Mouse (Mus musculus) heart, adult 18-20 months (tissue): ENCODE results near the gene Foxo1. TPM values are rescaled to one million over a fixed set of nuclear protein-coding genes. Genes with fewer than 3 reads are reported as not detected.
A peak's percentile ranks its signal among the peaks of the same experiment; 100 is the strongest.

Experiments
- DNase-seq, 2 experiments: peaks; one replicate each; pipeline ENCODE4 v3.0.0; 2021 to 2022; ENCODE audit warnings: mixed read lengths in 1 of 2
- total RNA-seq, 2 experiments: library from RNA; stranded (reverse); gene quantifications; 2 replicates each; pipeline ENCODE4 v1.2.3; 2021

Foxo1 gene
- total RNA-seq, 2 experiments from 2014 or later: 11.1 to 14.0 TPM

- peak in 1 of 2 experiments; percentile 56 for DNase-seq
Measured at GRCm38 (mm10) chr3:52268487-52268736, 276 bp downstream of the Foxo1 start.

DNA sequence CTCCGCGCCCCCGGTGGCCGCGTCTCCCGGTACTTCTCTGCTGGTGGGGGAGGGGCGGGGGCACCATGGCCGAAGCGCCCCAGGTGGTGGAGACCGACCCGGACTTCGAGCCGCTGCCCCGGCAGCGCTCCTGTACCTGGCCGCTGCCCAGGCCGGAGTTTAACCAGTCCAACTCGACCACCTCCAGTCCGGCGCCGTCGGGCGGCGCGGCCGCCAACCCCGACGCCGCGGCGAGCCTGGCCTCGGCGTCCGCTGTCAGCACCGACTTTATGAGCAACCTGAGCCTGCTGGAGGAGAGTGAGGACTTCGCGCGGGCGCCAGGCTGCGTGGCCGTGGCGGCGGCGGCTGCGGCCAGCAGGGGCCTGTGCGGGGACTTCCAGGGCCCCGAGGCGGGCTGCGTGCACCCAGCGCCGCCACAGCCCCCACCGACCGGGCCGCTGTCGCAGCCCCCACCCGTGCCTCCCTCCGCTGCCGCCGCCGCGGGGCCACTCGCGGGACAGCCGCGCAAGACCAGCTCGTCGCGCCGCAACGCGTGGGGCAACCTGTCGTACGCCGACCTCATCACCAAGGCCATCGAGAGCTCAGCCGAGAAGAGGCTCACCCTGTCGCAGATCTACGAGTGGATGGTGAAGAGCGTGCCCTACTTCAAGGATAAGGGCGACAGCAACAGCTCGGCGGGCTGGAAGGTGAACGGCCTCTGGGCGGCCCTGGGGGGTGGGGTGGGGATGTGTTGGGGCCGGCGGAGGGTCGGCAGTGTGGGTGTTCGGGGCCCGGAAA, 789 bp downstream of the Foxo1 start:
- peak; percentile 44 to 75 for DNase-seq

DNA sequence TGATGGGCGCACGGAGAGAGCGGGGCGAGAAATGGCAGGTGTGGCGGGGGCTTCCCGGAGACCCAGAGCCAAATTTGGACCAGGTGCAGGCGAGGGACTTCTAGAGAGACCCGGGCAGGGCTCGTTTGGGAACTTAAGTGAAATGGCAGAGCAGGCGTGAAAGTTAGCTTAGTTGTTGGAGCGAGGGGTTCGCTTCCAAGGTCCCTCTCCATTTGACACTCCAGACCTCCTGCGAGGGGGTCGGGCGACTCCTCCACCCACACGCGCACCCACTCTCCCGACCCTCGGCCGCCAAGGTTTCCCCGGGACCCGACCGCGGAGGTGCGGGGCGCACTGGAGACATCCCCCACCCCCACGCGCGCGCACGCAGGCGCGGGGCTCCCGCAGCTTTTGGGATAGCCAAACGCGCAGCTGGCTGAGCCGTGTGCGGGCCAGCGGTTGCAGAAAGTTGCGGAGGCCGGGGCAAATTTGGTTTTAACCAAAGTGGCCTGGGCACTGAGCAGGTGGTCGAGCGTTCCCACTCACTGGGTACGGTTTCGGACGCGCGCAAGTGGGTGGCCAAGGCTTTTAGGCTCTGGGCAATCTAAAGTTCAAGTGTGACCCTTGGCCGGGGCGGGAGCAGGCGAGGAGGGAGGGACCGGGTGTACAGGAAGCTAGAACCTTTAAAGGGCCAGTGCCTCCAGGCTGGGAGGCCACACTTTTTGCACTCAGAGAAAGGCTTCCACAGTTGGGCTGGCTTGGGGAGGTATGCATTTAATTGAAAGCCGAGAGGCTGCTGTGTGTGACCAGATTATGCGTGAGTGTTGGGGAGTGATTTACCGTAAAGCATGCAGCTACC, 1.6 kb downstream of the Foxo1 start:
- DNase-seq: peak; percentile 90 to 91

DNA sequence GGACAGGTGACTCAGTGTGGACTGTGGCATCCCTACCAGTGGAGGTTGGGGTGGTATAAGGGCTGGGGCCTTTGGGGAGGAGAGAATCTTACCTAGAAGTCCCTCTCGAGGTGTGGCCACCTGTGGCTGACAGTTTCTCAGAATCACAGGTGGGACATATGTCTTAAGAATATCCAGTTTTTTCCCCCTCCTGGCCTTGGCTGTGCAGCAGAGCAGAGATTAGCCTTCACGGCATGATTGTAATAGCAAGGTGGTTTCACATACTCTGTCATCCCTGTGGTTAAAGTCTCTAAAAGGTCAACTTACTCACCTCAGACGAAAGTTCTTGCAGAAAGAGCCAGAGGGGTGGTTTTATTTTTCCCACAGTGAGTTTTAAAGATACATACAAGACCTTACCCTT, 2.4 kb downstream of the Foxo1 start:
- DNase-seq: no peak

DNA sequence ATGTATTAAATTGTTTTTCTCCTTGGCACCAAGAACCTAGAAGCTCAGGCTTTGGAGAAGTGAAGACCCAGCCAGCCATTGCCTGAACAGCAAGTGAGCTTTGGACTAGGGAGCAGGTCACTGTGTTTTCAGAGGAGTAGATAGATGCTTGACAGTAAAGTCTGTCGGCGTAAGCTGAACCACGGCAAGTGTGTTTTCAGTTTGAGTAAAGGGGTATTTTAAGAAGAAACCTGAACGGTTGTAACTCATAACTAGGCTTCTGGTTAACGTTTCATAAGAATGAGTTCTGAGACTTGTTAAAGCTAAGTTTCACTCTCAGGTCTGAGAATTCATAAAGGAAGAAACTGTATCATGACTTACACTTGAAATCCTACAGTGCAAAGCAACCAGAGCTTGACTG, 3.2 kb downstream of the Foxo1 start:
- DNase-seq: no peak

DNA sequence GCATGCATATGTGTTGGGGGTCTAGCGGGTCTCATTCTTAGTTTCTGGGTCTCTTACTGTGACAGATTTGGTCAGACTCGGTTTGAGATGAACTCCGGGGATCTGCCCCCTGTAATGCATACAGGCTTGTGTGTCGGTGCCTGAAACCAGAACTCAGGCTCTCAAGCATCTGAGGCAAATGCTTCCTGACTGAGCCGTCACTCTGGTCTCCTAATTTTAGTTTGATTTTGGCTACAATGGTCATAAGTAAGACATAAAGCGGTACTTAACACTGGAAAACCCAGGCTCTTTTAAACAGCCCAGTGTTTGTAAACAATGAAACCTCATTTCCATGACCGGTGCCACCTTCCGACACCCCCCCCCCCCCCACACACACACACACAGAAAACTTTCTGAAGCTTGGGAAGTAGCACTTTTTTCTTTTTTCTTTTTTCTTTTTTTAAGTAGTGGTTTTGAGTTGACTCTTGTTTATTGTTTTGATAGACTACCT, 4.3 kb downstream of the Foxo1 start:
- no peak for DNase-seq

DNA sequence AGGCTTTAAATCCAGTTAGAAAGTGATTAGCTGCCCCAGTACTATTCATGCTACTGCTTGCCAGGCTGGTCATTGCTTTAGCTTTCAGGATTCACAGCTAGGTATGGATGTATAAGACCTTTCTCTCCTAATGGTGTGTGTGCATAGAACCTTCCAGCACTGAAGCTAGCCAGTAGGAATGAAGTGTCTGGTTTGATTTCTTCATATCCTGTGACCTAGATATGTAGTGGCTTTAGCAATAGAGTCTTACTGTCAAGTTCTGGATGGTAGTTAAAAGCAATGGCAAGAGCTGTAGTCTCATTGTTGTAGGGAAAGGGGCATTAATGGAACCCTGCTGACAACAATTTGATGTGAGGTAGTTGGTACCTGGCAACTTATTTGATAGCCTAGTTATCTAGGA, 6.3 kb downstream of the Foxo1 start:
- DNase-seq: no peak

DNA sequence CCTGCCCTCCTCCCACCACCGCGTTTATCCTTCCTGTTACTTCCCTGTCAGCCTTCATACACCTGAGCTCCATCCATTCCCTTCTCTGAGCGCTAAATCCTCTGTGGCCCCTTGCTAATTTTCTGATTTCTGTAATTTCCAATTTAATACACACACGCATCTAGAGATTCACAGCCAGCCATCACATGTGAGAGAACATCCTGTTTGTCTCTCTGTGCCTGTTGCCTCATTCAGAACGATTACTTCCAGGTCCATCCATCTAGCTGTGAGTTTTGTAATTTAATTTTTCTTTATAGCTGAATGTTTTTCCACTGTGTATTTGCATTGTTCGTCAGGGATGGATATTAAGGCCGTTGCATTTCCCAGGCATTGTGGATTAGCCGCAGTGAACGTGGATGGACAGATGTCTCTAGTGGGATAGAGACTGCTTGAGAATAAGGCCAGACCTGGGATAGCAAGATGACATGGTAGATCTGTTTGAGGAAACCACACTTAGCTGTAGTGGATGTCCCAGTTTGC, 7.0 kb downstream of the Foxo1 start:
- no peak for DNase-seq

DNA sequence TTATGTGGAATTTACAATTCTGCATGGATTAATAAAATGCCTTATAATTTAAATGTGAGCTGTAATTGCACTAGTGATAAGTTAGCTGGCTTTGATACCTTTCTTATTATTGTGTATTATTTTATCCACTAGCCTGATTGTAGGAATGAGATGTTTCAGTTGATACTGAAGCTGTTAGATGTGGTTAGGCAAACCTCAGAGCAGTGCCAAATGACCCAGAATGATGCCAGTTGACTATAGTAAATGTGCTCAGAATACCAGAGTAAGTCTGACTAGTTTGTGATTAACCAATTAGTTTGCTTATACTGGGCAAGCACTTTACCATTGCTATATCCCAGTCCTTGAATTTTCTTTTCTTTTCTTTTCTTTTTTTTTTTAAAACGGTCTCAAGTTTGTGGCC, 12.5 kb downstream of the Foxo1 start:
- DNase-seq: no peak

DNA sequence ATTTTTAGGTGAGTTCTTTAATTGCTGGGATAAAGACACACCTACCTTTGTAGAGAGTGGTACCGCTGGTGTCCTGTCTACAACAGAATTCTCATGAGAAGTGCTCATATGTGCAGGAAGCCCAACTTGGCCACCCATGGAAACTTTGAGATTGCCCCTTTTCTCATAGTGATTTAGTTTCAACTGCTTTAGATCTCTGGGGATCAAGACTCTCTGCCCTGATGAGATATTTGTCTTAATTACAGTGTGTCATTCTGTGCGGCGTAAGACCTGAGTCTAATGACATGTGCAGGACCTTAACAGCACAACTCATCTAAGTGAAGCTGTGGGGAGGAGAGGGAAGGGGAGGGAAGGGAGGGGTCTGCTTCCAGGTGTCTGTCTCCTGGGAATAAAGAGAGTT, 13.7 kb downstream of the Foxo1 start:
- no peak for DNase-seq

DNA sequence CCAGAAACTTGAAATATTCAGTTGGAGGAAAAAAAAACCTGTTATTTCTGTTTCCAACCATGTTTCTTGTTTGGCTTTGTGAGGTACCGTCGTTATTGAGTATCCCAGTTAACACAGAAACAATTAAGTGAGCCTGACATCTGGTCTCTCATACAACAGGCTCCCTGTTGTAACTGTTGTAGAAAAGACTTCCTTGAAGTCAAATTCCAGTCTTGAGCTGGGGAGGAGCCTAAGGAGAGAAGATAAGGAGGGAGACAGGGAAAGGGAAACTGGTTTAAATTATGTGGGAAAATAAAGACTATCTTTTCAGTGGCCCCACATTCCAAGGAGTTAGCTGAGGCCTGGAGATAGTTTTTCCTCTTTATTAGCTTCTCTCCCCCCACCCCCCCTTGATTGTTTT, 14.2 kb downstream of the Foxo1 start:
- DNase-seq: no peak

- DNase-seq: no peak
Measured at GRCm38 (mm10) chr3:52283521-52283920, 15.4 kb downstream of the Foxo1 start.

- DNase-seq: no peak
Measured at GRCm38 (mm10) chr3:52290811-52291210, 22.7 kb downstream of the Foxo1 start.

GRCm38 (mm10) chr3:52292498-52292897, 24.4 kb downstream of the Foxo1 start:
- no peak for DNase-seq

DNA sequence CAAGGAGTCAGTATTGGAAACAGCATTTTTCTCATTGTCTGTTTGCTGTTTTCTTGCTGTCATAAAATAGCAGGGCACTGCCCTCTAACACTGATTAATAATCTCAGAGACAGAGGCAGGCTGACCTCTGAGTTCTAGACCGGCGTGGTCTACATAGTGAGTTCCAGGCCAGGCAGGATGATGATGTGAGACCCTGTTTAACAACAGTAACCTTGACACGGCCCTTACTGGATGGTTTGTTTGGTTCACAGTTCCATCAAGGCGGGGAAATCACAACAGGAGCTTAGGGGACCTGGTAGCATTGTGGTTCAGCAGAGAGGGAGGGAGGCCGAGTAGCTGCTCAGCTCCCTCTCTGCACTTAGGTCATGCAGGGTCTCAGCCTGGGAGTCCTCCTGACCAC, 25.8 kb downstream of the Foxo1 start:
- DNase-seq: no peak

- DNase-seq: no peak
Measured at GRCm38 (mm10) chr3:52295688-52296087, 27.6 kb downstream of the Foxo1 start.

- DNase-seq: no peak
Measured at GRCm38 (mm10) chr3:52296224-52296760, 28.2 kb downstream of the Foxo1 start.

GRCm38 (mm10) chr3:52297291-52298018, 29.3 kb downstream of the Foxo1 start:
- DNase-seq: no peak

- no peak for DNase-seq
Measured at GRCm38 (mm10) chr3:52298683-52299082, 30.5 kb downstream of the Foxo1 start.

DNA sequence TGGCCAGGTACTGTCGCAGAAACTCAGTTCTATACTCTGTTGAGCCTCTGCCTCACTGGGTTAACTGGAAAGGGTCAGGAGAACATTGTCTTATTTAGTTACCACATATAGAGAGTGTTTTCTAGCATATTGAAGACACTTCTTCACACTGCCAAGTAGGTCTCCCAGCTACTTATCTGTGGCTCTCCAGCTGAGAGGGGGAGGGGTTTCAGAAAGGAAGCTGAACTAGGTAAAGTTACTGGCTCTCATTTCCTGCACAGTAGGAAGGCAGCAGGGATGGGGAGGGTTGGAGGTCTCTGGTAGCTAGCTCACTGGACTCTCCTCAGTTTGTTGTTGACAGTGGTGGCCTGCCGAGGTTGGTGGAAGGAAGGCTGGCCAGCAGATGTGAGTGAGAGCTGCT, 31.2 kb downstream of the Foxo1 start:
- DNase-seq: peak in 1 of 2 experiments; percentile 26

- no peak for DNase-seq
Measured at GRCm38 (mm10) chr3:52300517-52300916, 32.4 kb downstream of the Foxo1 start.

GRCm38 (mm10) chr3:52303301-52303700, 35.2 kb downstream of the Foxo1 start:
- DNase-seq: no peak
